Mouse (Mus musculus) thymus, adult 2 months (tissue): ENCODE measurements around the gene Col20a1.

Source experiments
- CTCF ChIP-seq: fragments of 200-500 bp; IDR thresholded peaks from 2 replicates; pipeline ENCODE4 v1.5.1; 2012; ENCODE audit warnings: mild to moderate bottlenecking, control low read depth, low read length, moderate library complexity, borderline replicate concordance; ENCODE audit not compliant: control insufficient read depth, poor library complexity, insufficient read depth; ENCODE audit errors: extremely low read depth
- POLR2A ChIP-seq: fragments of 200-500 bp; IDR thresholded peaks from 2 replicates; pipeline ENCODE4 v1.6.1; 2012; ENCODE audit warnings: mild to moderate bottlenecking, low read length, control low read depth, moderate library complexity; ENCODE audit not compliant: control insufficient read depth, poor library complexity, insufficient read depth; ENCODE audit errors: extremely low read depth

GRCm38 (mm10) chr2:180985635-180986034, 700 bp upstream of the Col20a1 start:
- TF ChIP-seq CTCF (no peak), POLR2A (no peak)
